Mouse (Mus musculus) liver, embryonic 14.5 days (tissue): ENCODE measurements around the gene Kcnq1. TPM values are rescaled to one million over a fixed set of nuclear protein-coding genes. Genes with fewer than 3 reads are reported as not detected.

ENCODE experiments used
- ATAC-seq: fragments of 200-750 bp; cut with Nextera tagmentation; 2 replicates; pipeline ENCODE4 v1.8.0; 2017; ENCODE audit warnings: moderate number of reproducible peaks, mild to moderate bottlenecking, moderate library complexity; ENCODE audit not compliant: insufficient read depth
- DNase-seq, 3 experiments: peaks; one replicate each; pipeline ENCODE4 v3.0.0-alpha.2; 2012 to 2013; ENCODE audit warnings: low read depth in 3 of 3, low spot score in 3 of 3
- H3K27ac ChIP-seq: fragments of 300-500 bp; sonication (generic); 2 replicates; pipeline ENCODE4 v1.5.1; 2014; ENCODE audit warnings: moderate library complexity, mild to moderate bottlenecking, control low read depth, inconsistent platforms
- H3K27me3 ChIP-seq: fragments of 300-500 bp; sonication (generic); 2 replicates; pipeline ENCODE4 v1.6.1; 2014; ENCODE audit warnings: mild to moderate bottlenecking, low read length, moderate library complexity; ENCODE audit not compliant: control insufficient read depth, insufficient read depth
- H3K36me3 ChIP-seq: fragments of 300-500 bp; sonication (generic); replicated peaks from 2 replicates; pipeline ENCODE4 v1.6.1; 2014; ENCODE audit warnings: low read depth; ENCODE audit not compliant: control insufficient read depth, insufficient read depth
- H3K4me1 ChIP-seq, 2 experiments: fragments of 200-500 bp in 1 of 2; fragments of 300-500 bp in 1 of 2; sonication (generic) in 1 of 2; replicated peaks; 2 replicates each; pipeline ENCODE4 v1.6.1; 2012 to 2014; ENCODE audit warnings: antibody characterized with exemption in 1 of 2, inconsistent platforms in 1 of 2, low read length in 1 of 2; ENCODE audit not compliant: control insufficient read depth in 2 of 2, insufficient read depth in 2 of 2
- H3K4me2 ChIP-seq: fragments of 300-500 bp; sonication (generic); 2 replicates; pipeline ENCODE4 v1.6.1; 2014; ENCODE audit warnings: low read depth, mild to moderate bottlenecking, control low read depth, moderate library complexity
- H3K4me3 ChIP-seq, 2 experiments: fragments of 200-500 bp in 1 of 2; fragments of 300-500 bp in 1 of 2; sonication (generic) in 1 of 2; 2 replicates each; pipeline ENCODE4 v1.5.1; 2012 to 2014; ENCODE audit warnings: low read depth in 2 of 2, low read length in 2 of 2, mild to moderate bottlenecking in 2 of 2, control low read depth in 1 of 2, inconsistent platforms in 1 of 2, moderate library complexity in 1 of 2; ENCODE audit not compliant: insufficient read depth in 1 of 2
- H3K9ac ChIP-seq: fragments of 300-500 bp; sonication (generic); replicated peaks from 2 replicates; pipeline ENCODE4 v1.6.1; 2014; ENCODE audit warnings: mild to moderate bottlenecking, control low read depth, moderate library complexity
- H3K9me3 ChIP-seq: fragments of 300-500 bp; sonication (generic); 2 replicates; pipeline ENCODE4 v1.6.1; 2016; ENCODE audit warnings: low read length, mixed read lengths; ENCODE audit not compliant: control insufficient read depth
- CTCF ChIP-seq: IDR thresholded peaks from 2 replicates; pipeline ENCODE4 v1.5.1; 2016; ENCODE audit warnings: antibody characterized with exemption, low read depth, control low read depth
- EP300 ChIP-seq: IDR thresholded peaks from 2 replicates; pipeline ENCODE4 v1.6.1; 2016; ENCODE audit warnings: antibody characterized with exemption, low read depth
- WGBS: fragments of 180-500 bp; shearing (Covaris S2); extraction: QIAGEN DNeasy Blood & Tissue Kit; methylation state at CpG from one replicate; pipeline ENCODE4 v1.1.7; 2014; ENCODE audit not compliant: insufficient replicate concordance; 5-methylcytosine and 5-hydroxymethylcytosine counted together
- polyA plus RNA-seq, 2 experiments: library from polyadenylated mRNA; depleted of rRNA in 1 of 2; stranded (reverse) in 1 of 2; unstranded in 1 of 2; fragments of >200 nt; fragmentation: Nextera tagmentation in 1 of 2; extraction: Ambion mirVana in 1 of 2; gene quantifications; 2 replicates each; pipeline versions ENCODE4 v1.2.1 to v1.2.3; 2012 to 2014

Gene Kcnq1
- polyA plus RNA-seq, 2 experiments: 0.12 to 0.41 TPM

- Histone ChIP-seq H3K36me3 (no peaks in the 10 kb centered on the region), H3K4me2 (peak overlapping the region; percentile 30), H3K9ac (no peak overlapping the region), H3K27ac (no peak overlapping the region), H3K27me3 (peaks cover 16% of the 10 kb centered on the region), H3K9me3 (no peaks in the 10 kb centered on the region), H3K4me3 (peak overlapping the region in 1 of 2 experiments; percentile 22; a peak in 2 of 4 replicates), H3K4me1 (no peaks in the 10 kb centered on the region)
- DNase-seq (no peak), ATAC-seq (no peak)
- TF ChIP-seq EP300 (no peak), CTCF (no peak)
- 5% methylated on average over 57 of the region's 63 CpGs for WGBS
Observed at GRCm38 (mm10) chr7:143437894-143438581, 331.9 kb downstream of the Kcnq1 start.

- 40% methylated on average over 1 of the region's 1 CpGs for WGBS
- Histone ChIP-seq H3K9me3 (no peaks in the 10 kb centered on the region), H3K4me2 (no peak overlapping the region), H3K27ac (no peak overlapping the region), H3K4me1 (no peaks in the 10 kb centered on the region), H3K36me3 (no peaks in the 10 kb centered on the region), H3K4me3 (no peak overlapping the region), H3K27me3 (peaks cover 23% of the 10 kb centered on the region), H3K9ac (no peak overlapping the region)
- no peak for ATAC-seq
- no peak for DNase-seq
- TF ChIP-seq EP300 (no peak), CTCF (no peak)
Observed at GRCm38 (mm10) chr7:143438965-143439364, 332.8 kb downstream of the Kcnq1 start.

- DNase-seq (no peak), ATAC-seq (no peak)
- TF ChIP-seq CTCF (no peak), EP300 (no peak)
- no peak overlapping the region for H3K4me3 ChIP-seq
- no peaks in the 10 kb centered on the region for H3K36me3 ChIP-seq
- H3K4me1 ChIP-seq: no peaks in the 10 kb centered on the region
- no peaks in the 10 kb centered on the region for H3K9me3 ChIP-seq
- WGBS: 23% methylated on average over 8 of the region's 8 CpGs
- no peak overlapping the region for H3K27ac ChIP-seq
- peaks cover 36% of the 10 kb centered on the region for H3K27me3 ChIP-seq
- H3K9ac ChIP-seq: no peak overlapping the region
- H3K4me2 ChIP-seq: no peak overlapping the region
Observed at GRCm38 (mm10) chr7:143444580-143444954, 338.4 kb downstream of the Kcnq1 start.

GRCm38 (mm10) chr7:143444955-143445648 lies 338.9 kb downstream of the Kcnq1 start:
- no peak for ATAC-seq
- H3K9ac ChIP-seq: no peak overlapping the region

GRCm38 (mm10) chr7:143445651-143446460 lies 339.7 kb downstream of the Kcnq1 start:
- no peaks in the 10 kb centered on the region for H3K36me3 ChIP-seq
- no peak overlapping the region for H3K9ac ChIP-seq
- H3K9me3 ChIP-seq: no peaks in the 10 kb centered on the region
- no peaks in the 10 kb centered on the region for H3K4me1 ChIP-seq
- peak overlapping the region; percentile 37 for H3K4me2 ChIP-seq
- ATAC-seq: no peak
- no peak for TF ChIP-seq EP300
- no peak for TF ChIP-seq CTCF
- no peak for DNase-seq
- H3K27me3 ChIP-seq: peaks cover 36% of the 10 kb centered on the region
- no peak overlapping the region for H3K4me3 ChIP-seq
- WGBS: 12% methylated on average over 29 of the region's 53 CpGs
- H3K27ac ChIP-seq: no peak overlapping the region

More at GRCm38 (mm10) chr7:143444955-143445648, 338.9 kb downstream of the Kcnq1 start:
- TF ChIP-seq CTCF (no peak), EP300 (no peak)
- no peaks in the 10 kb centered on the region for H3K4me1 ChIP-seq
- DNase-seq: no peak
- H3K4me2 ChIP-seq: peak overlapping the region; percentile 37
- 7% methylated on average over 55 of the region's 55 CpGs for WGBS
- H3K4me3 ChIP-seq: no peak overlapping the region
- no peak overlapping the region for H3K27ac ChIP-seq
- peaks cover 36% of the 10 kb centered on the region for H3K27me3 ChIP-seq
- H3K36me3 ChIP-seq: no peaks in the 10 kb centered on the region
- no peaks in the 10 kb centered on the region for H3K9me3 ChIP-seq
